Mouse (Mus musculus) embryonic fibroblast, embryonic 13.5 days (primary cell): ENCODE data around the gene Abi1. TPM values are rescaled to one million over a fixed set of nuclear protein-coding genes. Genes with fewer than 3 reads are reported as not detected.

Source experiments
- H3K27ac ChIP-seq: 2 replicates; pipeline ENCODE4 v1.5.1; 2012; ENCODE audit warnings: low read length, control low read depth, inconsistent platforms; ENCODE audit not compliant: insufficient read depth
- H3K4me1 ChIP-seq: 2 replicates; pipeline ENCODE4 v1.6.1; 2011; ENCODE audit warnings: low read length; ENCODE audit not compliant: control insufficient read depth, insufficient read depth
- H3K4me3 ChIP-seq: 2 replicates; pipeline ENCODE4 v1.5.1; 2011; ENCODE audit warnings: mild to moderate bottlenecking, control low read depth, low read length; ENCODE audit not compliant: insufficient read depth
- CTCF ChIP-seq: IDR thresholded peaks from 2 replicates; pipeline ENCODE4 v1.5.1; 2011; ENCODE audit warnings: mild to moderate bottlenecking, control low read depth, low read length, moderate library complexity, borderline replicate concordance; ENCODE audit not compliant: insufficient read depth
- POLR2A ChIP-seq: IDR thresholded peaks from 2 replicates; pipeline ENCODE4 v1.6.1; 2011; ENCODE audit warnings: low read depth, mild to moderate bottlenecking, control low read depth, low read length, moderate library complexity
- polyA plus RNA-seq: library from polyadenylated mRNA; stranded (reverse); fragments of >200 nt; gene quantifications from 2 replicates; pipeline ENCODE4 v1.2.4, GENCODE M21; 2011; ENCODE audit warnings: low read depth; ENCODE audit not compliant: missing spikeins, insufficient read length

Gene Abi1
- polyA plus RNA-seq, 1 experiment = 135 TPM

- TF ChIP-seq POLR2A = no peak
- TF ChIP-seq CTCF = no peak
Measured at GRCm38 (mm10) chr2:23035467-23035866, 4.6 kb downstream of the Abi1 start.

GRCm38 (mm10) chr2:23034692-23035435 lies 5.2 kb downstream of the Abi1 start:
- peaks cover 18% of the 10 kb centered on the region for H3K4me1 ChIP-seq
- no peak for TF ChIP-seq CTCF
- TF ChIP-seq POLR2A = no peak
- H3K27ac ChIP-seq = peak overlapping the region; percentile 82
- H3K4me3 ChIP-seq = no peak overlapping the region

More at GRCm38 (mm10) chr2:23035467-23035866, 4.6 kb downstream of the Abi1 start:
- Histone ChIP-seq H3K27ac (peak overlapping the region; percentile 70), H3K4me1 (peaks cover 18% of the 10 kb centered on the region), H3K4me3 (no peak overlapping the region)

- Histone ChIP-seq H3K4me3 (no peak overlapping the region), H3K27ac (no peak overlapping the region), H3K4me1 (peaks cover 18% of the 10 kb centered on the region)
- TF ChIP-seq CTCF (no peak), POLR2A (no peak)
Measured at GRCm38 (mm10) chr2:23030631-23031030, 9.4 kb downstream of the Abi1 start.

- Histone ChIP-seq H3K4me1 (peaks cover 7% of the 10 kb centered on the region), H3K4me3 (no peak overlapping the region), H3K27ac (no peak overlapping the region)
- TF ChIP-seq CTCF (no peak), POLR2A (no peak)
Measured at GRCm38 (mm10) chr2:23028826-23029225, 11.2 kb downstream of the Abi1 start.

GRCm38 (mm10) chr2:23026379-23026778 lies 13.7 kb downstream of the Abi1 start:
- H3K4me1 ChIP-seq = peaks cover 8% of the 10 kb centered on the region
- no peak overlapping the region for H3K4me3 ChIP-seq
- TF ChIP-seq POLR2A (no peak), CTCF (no peak)
- no peak overlapping the region for H3K27ac ChIP-seq

GRCm38 (mm10) chr2:23023714-23024282 lies 16.2 kb downstream of the Abi1 start:
- TF ChIP-seq POLR2A (no peak), CTCF (no peak)
- Histone ChIP-seq H3K4me3 (no peak overlapping the region), H3K27ac (no peak overlapping the region), H3K4me1 (peaks cover 5% of the 10 kb centered on the region)

GRCm38 (mm10) chr2:23023023-23023422 lies 17.0 kb downstream of the Abi1 start:
- Histone ChIP-seq H3K4me3 (no peak overlapping the region), H3K27ac (no peak overlapping the region), H3K4me1 (peaks cover 4% of the 10 kb centered on the region; the same call in 1 of the 2 replicates)
- TF ChIP-seq CTCF (no peak), POLR2A (no peak)

GRCm38 (mm10) chr2:23021721-23022120 lies 18.3 kb downstream of the Abi1 start:
- peaks cover 4% of the 10 kb centered on the region; the same call in 1 of the 2 replicates for H3K4me1 ChIP-seq
- H3K4me3 ChIP-seq = no peak overlapping the region
- H3K27ac ChIP-seq = peak overlapping the region; percentile 56
- TF ChIP-seq CTCF = no peak
- TF ChIP-seq POLR2A = no peak

GRCm38 (mm10) chr2:23021320-23021719 lies 18.7 kb downstream of the Abi1 start:
- Histone ChIP-seq H3K27ac (peak overlapping the region; percentile 8; the same call in 1 of the 2 replicates), H3K4me3 (no peak overlapping the region), H3K4me1 (peaks cover 4% of the 10 kb centered on the region; the same call in 1 of the 2 replicates)
- TF ChIP-seq CTCF = no peak
- TF ChIP-seq POLR2A = no peak

- TF ChIP-seq CTCF (no peak), POLR2A (no peak)
- H3K4me1 ChIP-seq = peaks cover 4% of the 10 kb centered on the region; the same call in 1 of the 2 replicates
- H3K4me3 ChIP-seq = no peak overlapping the region
- no peak overlapping the region for H3K27ac ChIP-seq
Measured at GRCm38 (mm10) chr2:23019170-23019569, 20.9 kb downstream of the Abi1 start.
